Comparison of ENCODE assay signal across 14 mouse cellular contexts in genomic region chr11:78664853-78665252, GRCm38 (mm10).
"Had no signal": no experiment of that assay in that cellular context is flagged by ENCODE, and none has a peak within 500 bp of the region (broad histone marks: within the 10 kb centered on the region; RNA-seq: fewer than 3 reads in every experiment).

No protein-coding gene starts in this region.

- DNase-seq: gastrocnemius, adult 2 months; gastrocnemius, postnatal 10 days; gastrocnemius, postnatal 25 days; heart, adult 18-20 months; heart, postnatal 10 days; heart, postnatal 4 days; kidney, adult 18-20 months; kidney, adult 8-10 months; kidney, postnatal 10 days; kidney, postnatal 25 days; kidney, postnatal 4 days; layer of hippocampus, adult 9-11 months; layer of hippocampus, postnatal 36 days; left cerebral cortex, postnatal 4 days had no signal
